Mouse (Mus musculus): ENCODE measurements around the gene Gm3604.
A peak's percentile ranks its signal among the peaks of the same experiment; 100 is the strongest.
"Not testable (repeated sequence)": the region's sequence is repeated elsewhere in the genome, so short reads cannot be mapped to it uniquely, and the experiment has no call there.

Gene Gm3604

DNA sequence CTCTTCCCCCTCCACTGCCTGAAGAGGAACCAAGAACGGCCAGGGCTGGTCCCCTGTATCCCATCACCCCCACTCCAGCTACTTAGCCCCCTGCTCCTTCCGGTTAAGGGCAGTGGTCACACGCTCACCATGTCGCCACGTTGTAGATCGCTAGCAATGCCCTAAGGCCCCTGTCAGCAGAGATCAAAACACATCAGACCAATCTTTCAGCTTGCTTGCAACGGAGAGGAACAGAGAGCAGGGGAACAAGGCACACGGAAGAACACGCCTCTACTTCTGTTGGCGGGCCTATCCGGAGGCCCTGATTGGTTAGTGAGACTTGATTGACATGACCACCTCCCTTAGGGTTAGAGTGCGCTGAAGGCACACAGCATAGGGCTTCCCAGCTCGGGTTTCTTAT is at the start of gene Gm3604:
Gene Gm3604, minus strand, starts transcription at position 226 of the 400 bp plus-strand sequence.
- DNase-seq (ENCODE audit: extremely low spot score): peak; percentile 38

- not testable (repeated sequence) for DNase-seq (ENCODE audit: extremely low spot score)
Observed at GRCm38 (mm10) chr13:62399206-62399605, 16.2 kb upstream of the Gm3604 start.

DNA sequence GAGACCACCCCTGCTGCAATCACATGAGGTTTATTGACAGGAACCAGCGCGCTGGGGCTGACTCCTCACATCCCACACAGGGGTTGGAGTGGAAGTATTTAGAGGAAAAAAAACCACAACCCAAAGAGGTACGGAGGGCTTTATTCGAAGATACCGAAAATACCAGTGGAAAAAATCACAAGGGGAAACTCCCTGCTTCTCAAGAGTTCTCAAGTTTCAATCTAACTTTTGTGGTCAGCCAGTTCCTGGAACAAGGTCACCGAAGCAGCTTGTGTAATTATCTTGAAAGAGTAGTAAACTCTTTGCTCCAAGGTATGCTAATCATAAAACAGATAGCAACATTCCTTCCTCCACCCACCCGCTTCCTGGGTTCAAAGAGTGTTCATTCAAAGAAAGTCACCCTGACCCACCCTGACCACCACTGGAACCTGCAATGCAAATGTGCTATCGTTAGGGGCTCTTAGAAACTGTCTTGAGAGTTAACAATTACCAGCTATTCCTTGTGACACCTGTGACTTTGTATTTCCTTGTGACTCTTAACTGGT is 7.2 kb upstream of the Gm3604 start:
- DNase-seq (ENCODE audit: extremely low spot score): not testable (repeated sequence)

GRCm38 (mm10) chr13:62331786-62332185 is 51.2 kb downstream of the Gm3604 start:
- DNase-seq (ENCODE audit: extremely low spot score): no peak

GRCm38 (mm10) chr13:62331381-62331780 is 51.6 kb downstream of the Gm3604 start:
- no peak for DNase-seq (ENCODE audit: extremely low spot score)
